Mouse (Mus musculus): ENCODE measurements around the gene Raet1d. TPM values are rescaled to one million over a fixed set of nuclear protein-coding genes. Genes with fewer than 3 reads are reported as not detected.
"Not testable (repeated sequence)": the region's sequence is repeated elsewhere in the genome, so short reads cannot be mapped to it uniquely, and the experiment has no call there.

Raet1d gene
- polyA plus RNA-seq, 1 experiment = not detected

- not testable (repeated sequence) for H3K27me3 ChIP-seq (replicated peaks); H3K9me3 ChIP-seq; H3K4me1 ChIP-seq; H3K36me3 ChIP-seq (replicated peaks; ENCODE audit: low read length); H3K4me3 ChIP-seq (replicated peaks)
Measured at GRCm38 (mm10) chr10:22402225-22402917, 42.0 kb downstream of the Raet1d start.

DNA sequence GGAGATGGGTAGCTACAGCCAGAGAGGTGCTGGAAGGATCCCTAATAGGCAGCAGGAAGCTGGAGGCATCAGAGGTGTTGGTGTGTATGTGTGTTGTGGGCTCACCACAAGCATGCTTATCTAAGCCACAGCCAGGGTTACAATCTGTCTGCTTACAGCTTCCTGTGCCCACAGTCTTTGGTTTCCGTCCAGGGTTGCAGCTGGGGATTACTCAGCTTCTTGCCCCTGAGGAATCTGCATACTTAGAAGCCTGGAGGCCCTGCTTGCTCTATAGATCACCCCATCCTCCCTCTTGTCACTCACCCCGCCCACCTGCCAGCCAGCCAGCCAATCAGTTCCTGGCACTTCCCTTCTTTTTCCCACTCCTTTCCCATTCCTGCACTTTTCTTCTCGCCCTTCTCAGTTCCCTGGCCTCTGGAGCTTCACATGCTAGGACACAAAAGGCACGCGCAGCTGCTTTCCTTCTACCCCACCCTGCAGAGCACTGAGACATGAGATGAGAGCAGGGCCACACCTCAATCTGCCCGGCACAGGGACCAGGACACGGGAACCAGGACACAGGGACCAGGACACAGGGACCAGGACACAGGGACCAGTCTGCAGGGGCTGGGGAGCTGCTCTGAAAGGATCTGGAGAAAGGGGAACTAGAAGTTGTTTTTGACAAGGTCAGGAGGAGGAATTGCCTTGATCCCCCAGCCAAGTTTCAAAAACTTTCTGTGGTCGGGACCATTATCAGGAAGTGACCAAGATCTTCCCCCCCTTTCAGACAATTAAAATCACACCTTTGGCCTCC, 53.5 kb downstream of the Raet1d start:
- not testable (repeated sequence) for H3K4me3 ChIP-seq (replicated peaks); H3K4me1 ChIP-seq; H3K9me3 ChIP-seq

More for the DNA sequence above, 53.5 kb downstream of the Raet1d start:
- not testable (repeated sequence) for H3K36me3 ChIP-seq (replicated peaks; ENCODE audit: low read length); H3K27me3 ChIP-seq (replicated peaks)

Other genes with a start within 250 kb of the Raet1d start
- gene E030030I06Rik, start 211.3 kb upstream of the Raet1d start, polyA plus RNA-seq (2012; ENCODE audit: insufficient read depth, low replicate concordance) = not detected in 2 replicates
- not detected in 2 replicates for gene Raet1e, start 202.0 kb upstream of the Raet1d start, polyA plus RNA-seq (2012; ENCODE audit: insufficient read depth, low replicate concordance)
- gene H60b, start 202.0 kb upstream of the Raet1d start, polyA plus RNA-seq (2012; ENCODE audit: insufficient read depth, low replicate concordance) = not detected in 2 replicates

Data from megakaryocyte, embryonic 14.5 days (primary cell).